Mouse (Mus musculus) heart, adult 2 months (tissue): ENCODE results near the gene Slc2a6.

Experiments used
- CTCF ChIP-seq: fragments of 200-600 bp; IDR thresholded peaks from 2 replicates; pipeline ENCODE4 v1.8.1; 2022; ENCODE audit warnings: antibody characterized with exemption, mild to moderate bottlenecking, moderate library complexity
- EP300 ChIP-seq: fragments of 200-500 bp; IDR thresholded peaks from 2 replicates; pipeline ENCODE4 v1.6.1; 2011; ENCODE audit warnings: low read depth, low read length, control low read depth; ENCODE audit not compliant: insufficient read depth
- POLR2A ChIP-seq: fragments of 200-500 bp; IDR thresholded peaks from 2 replicates; pipeline ENCODE4 v1.6.1; 2011; ENCODE audit warnings: mild to moderate bottlenecking, low read depth, low read length, control low read depth; ENCODE audit not compliant: insufficient read depth

DNA sequence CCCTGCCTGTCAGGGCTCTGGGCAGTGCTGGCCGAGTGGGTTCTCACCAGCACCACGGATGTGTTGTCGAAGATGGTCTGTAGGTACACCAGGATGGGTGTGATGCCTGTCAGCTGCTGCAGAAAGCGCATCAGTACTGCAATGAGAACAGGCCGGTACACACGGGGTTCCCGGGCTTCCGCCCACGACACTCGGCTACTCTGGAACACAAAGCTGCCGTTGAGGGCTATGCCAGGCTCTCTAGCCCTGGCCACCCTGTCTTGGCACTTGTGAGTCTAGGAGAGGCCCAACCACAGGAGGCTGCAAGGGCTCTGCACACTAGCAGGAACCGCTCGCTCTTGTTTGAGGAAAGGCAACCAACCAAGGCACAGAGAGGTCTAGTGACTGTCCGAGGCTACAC, 3.7 kb downstream of the Slc2a6 start:
- TF ChIP-seq POLR2A (no peak), EP300 (no peak), CTCF (no peak)
